30 mouse cellular contexts compared by ENCODE assay signal in genomic region chr7:130243811-130244210, GRCm38 (mm10).
DNase-seq lines count a peak whose midpoint lies in the region; ATAC-seq and TF ChIP-seq lines count a peak whose summit lies in the region.
"Had no signal": no experiment of that assay in that cellular context is flagged by ENCODE, and none has a peak within 500 bp of the region (broad histone marks: within the 10 kb centered on the region; RNA-seq: fewer than 3 reads in every experiment).

No protein-coding gene starts in this region.

- no peak overlapping the region for H3K4me3 ChIP-seq in cortical plate, adult 2 months (ENCODE audit: insufficient read depth, low read length)
- H3K4me3 ChIP-seq: forebrain, embryonic 10.5 days; hindbrain, embryonic 10.5 days; hindbrain, embryonic 15.5 days; kidney, embryonic 15.5 days; limb, embryonic 15.5 days; liver, embryonic 13.5 days had no signal

- ATAC-seq in frontal cortex, adult (ENCODE audit: low TSS enrichment), result peak; percentile 34; the same call in 1 of the 2 replicates
- ATAC-seq: forebrain, embryonic 16.5 days; inflammation-experienced regulatory T-cells, adult 6 months had no signal

- intact Hi-C loops in gastrocnemius, postnatal 36 days (cut with DNase I), result no loop called here

- no peak for DNase-seq in frontal cortex, postnatal 10 days (ENCODE audit: low spot score in 2 of 2)
- DNase-seq in left cerebral cortex, adult 11 months (ENCODE audit: low spot score), result peak; percentile 33
- no peak for DNase-seq in left cerebral cortex, adult 18-20 months (ENCODE audit: low spot score in 2 of 2)
- peak; percentile 88 for DNase-seq in brain, adult 2 months (ENCODE audit: low read depth, low spot score)
- DNase-seq in gastrocnemius, postnatal 36 days, result no peak
- DNase-seq: adrenal gland, postnatal 25 days; B cell, adult 2 months; cerebellum, adult 9-10 months; gastrocnemius, postnatal 10 days; heart, postnatal 14 days; kidney, adult 11 months; kidney, postnatal 25 days; liver, embryonic 13.5 days; lung, adult 18-20 months; lung, postnatal 14 days; midbrain, embryonic 14.5 days; retina, postnatal 1 day; spleen, adult 18-20 months; thymus, adult 18-20 months; thymus, postnatal 25 days had no signal

- peak overlapping the region; percentile 56 for H3K27ac ChIP-seq in cortical plate, adult 2 months (ENCODE audit: insufficient read depth, low read length)
- H3K27ac ChIP-seq: forebrain, embryonic 10.5 days; hindbrain, embryonic 15.5 days; kidney, embryonic 15.5 days; limb, embryonic 15.5 days; liver, embryonic 13.5 days; stomach, postnatal 0 days had no signal

- no peaks in the 10 kb centered on the region for H3K4me1 ChIP-seq in cortical plate, adult 2 months (ENCODE audit: control insufficient read depth, insufficient read depth, low read length)

- TF ChIP-seq POLR2A in cortical plate, adult 2 months (IDR thresholded peaks at IDR 0.05; ENCODE audit: extremely low read depth, insufficient read depth, low read length), result no peak

- no peak for TF ChIP-seq CTCF in cortical plate, adult 2 months (IDR thresholded peaks at IDR 0.05; ENCODE audit: extremely low read depth, insufficient read depth, low read length)

Comparison
In these comparisons a context has a peak if more than half of its experiments do, and no peak if none do; other contexts are left out.
1. DNase-seq: peak in left cerebral cortex, adult 11 months (single experiment) and brain, adult 2 months (single experiment); none in frontal cortex, postnatal 10 days (0 of 2), left cerebral cortex, adult 18-20 months (0 of 2) and gastrocnemius, postnatal 36 days (0 of 2).